ENCODE assay signal across 10 mouse cellular contexts in the genomic region with DNA sequence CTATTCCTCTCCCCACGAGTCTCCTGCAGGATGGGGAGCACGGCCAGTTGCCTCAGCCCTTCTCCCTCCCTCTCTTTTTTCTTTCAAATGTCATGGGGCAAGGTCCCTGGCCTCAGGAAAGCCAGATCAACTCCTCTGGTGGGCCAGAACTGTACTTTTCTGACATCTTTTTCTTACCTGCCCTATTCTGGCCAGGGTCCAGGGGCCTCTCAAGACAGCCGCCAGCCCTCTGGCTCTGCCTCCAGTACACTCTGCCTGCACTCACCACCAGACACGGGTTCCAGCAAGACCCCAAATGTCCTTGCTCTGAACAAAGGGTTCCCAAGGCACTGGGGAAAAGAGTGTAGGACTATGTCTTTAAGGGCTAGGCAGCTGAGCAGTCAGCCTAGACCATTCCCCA. TPM values are rescaled to one million over a fixed set of nuclear protein-coding genes. Genes with fewer than 3 reads are reported as not detected.
DNase-seq lines count a peak whose midpoint lies in the region; ATAC-seq and TF ChIP-seq lines count a peak whose summit lies in the region.
"Had no signal": no experiment of that assay in that cellular context is flagged by ENCODE, and none has a peak within 500 bp of the region (broad histone marks: within the 10 kb centered on the region; RNA-seq: fewer than 3 reads in every experiment).

No protein-coding gene starts in this region.

- peak overlapping the region; percentile 54 for H3K4me2 ChIP-seq in kidney, postnatal 0 days (ENCODE audit: low read length)
- H3K4me2 ChIP-seq in hindbrain, embryonic 14.5 days (replicated peaks), result peak overlapping the region; percentile 60
- H3K4me2 ChIP-seq in midbrain, embryonic 16.5 days (ENCODE audit: low read length), result peak overlapping the region; percentile 58

- H3K27me3 ChIP-seq in kidney, postnatal 0 days (ENCODE audit: insufficient read depth, low read length), result no peaks in the 10 kb centered on the region
- no peaks in the 10 kb centered on the region for H3K27me3 ChIP-seq in hindbrain, embryonic 14.5 days (ENCODE audit: control insufficient read depth, insufficient read depth, low read length)
- H3K27me3 ChIP-seq in midbrain, embryonic 16.5 days (ENCODE audit: control insufficient read depth, insufficient read depth, low read depth, low read length), result no peaks in the 10 kb centered on the region

- H3K4me1 ChIP-seq in kidney, postnatal 0 days (replicated peaks; ENCODE audit: insufficient read depth, low read length), result peaks cover 12% of the 10 kb centered on the region
- H3K4me1 ChIP-seq in hindbrain, embryonic 14.5 days (replicated peaks; ENCODE audit: control insufficient read depth, insufficient read depth, low read length), result peaks cover 11% of the 10 kb centered on the region
- peaks cover 8% of the 10 kb centered on the region; the same call in 1 of the 2 replicates for H3K4me1 ChIP-seq in midbrain, embryonic 16.5 days (ENCODE audit: control insufficient read depth, insufficient read depth, low read length)

- H3K27ac ChIP-seq in kidney, postnatal 0 days, result no peak overlapping the region
- H3K27ac ChIP-seq in hindbrain, embryonic 14.5 days, result no peak overlapping the region
- H3K27ac ChIP-seq in midbrain, embryonic 16.5 days (ENCODE audit: low read length), result no peak overlapping the region
- H3K27ac ChIP-seq: liver, embryonic 14.5 days had no signal

- no peak for TF ChIP-seq CTCF in kidney, postnatal 0 days (IDR thresholded peaks at IDR 0.05; ENCODE audit: low read depth)

- DNase-seq in kidney, postnatal 0 days (ENCODE audit: low spot score), result no peak
- no peak for DNase-seq in kidney, postnatal 4 days
- DNase-seq in cerebellum, postnatal 25 days, result peak; percentile 52 to 59
- no peak for DNase-seq in hindbrain, embryonic 14.5 days (ENCODE audit: low spot score)
- no peak for DNase-seq in layer of hippocampus, postnatal 14 days (ENCODE audit: low spot score in 2 of 2)
- no peak for DNase-seq in T-cell, adult 2 months (ENCODE audit: low spot score)
- no peak for DNase-seq in right cerebral cortex, postnatal 14 days

- ATAC-seq in kidney, postnatal 0 days (replicated peaks; ENCODE audit: low FRiP score, low read depth), result 0 out of 2 replicates have a peak, but pooled peaks have one; percentile 5
- ATAC-seq in hindbrain, embryonic 14.5 days (ENCODE audit: low FRiP score), result no peak
- no peak for ATAC-seq in midbrain, embryonic 16.5 days

- peak overlapping the region; percentile 46; the same call in 1 of the 2 replicates for H3K9ac ChIP-seq in kidney, postnatal 0 days (ENCODE audit: low read depth, low read length)
- H3K9ac ChIP-seq in hindbrain, embryonic 14.5 days, result peak overlapping the region; percentile 41; the same call in 1 of the 2 replicates
- no peak overlapping the region for H3K9ac ChIP-seq in midbrain, embryonic 16.5 days (ENCODE audit: low read depth, low read length)
- H3K9ac ChIP-seq: liver, embryonic 14.5 days had no signal

- WGBS in kidney, postnatal 0 days, result 22% methylated on average over 4 of the region's 4 CpGs
- WGBS in hindbrain, embryonic 14.5 days, result 15% methylated on average over 4 of the region's 4 CpGs
- WGBS in midbrain, embryonic 16.5 days, result 21% methylated on average over 4 of the region's 4 CpGs

- no peak overlapping the region; the same call in 1 of the 2 replicates for H3K4me3 ChIP-seq in kidney, postnatal 0 days (replicated peaks; ENCODE audit: low read depth, low read length)
- no peak overlapping the region for H3K4me3 ChIP-seq in hindbrain, embryonic 14.5 days (replicated peaks; ENCODE audit: low read length)
- H3K4me3 ChIP-seq in midbrain, embryonic 16.5 days (ENCODE audit: low read depth, low read length), result 0 out of 2 replicates have a peak overlapping the region, but pooled peaks have one; percentile 30

- H3K9me3 ChIP-seq in kidney, postnatal 0 days (replicated peaks; ENCODE audit: low read length), result no peaks in the 10 kb centered on the region
- H3K9me3 ChIP-seq in hindbrain, embryonic 14.5 days (ENCODE audit: control insufficient read depth, low read length), result no peaks in the 10 kb centered on the region
- H3K9me3 ChIP-seq in midbrain, embryonic 16.5 days (replicated peaks; ENCODE audit: control insufficient read depth, low read length, poor library complexity, severe bottlenecking), result no peaks in the 10 kb centered on the region

- no peaks in the 10 kb centered on the region for H3K36me3 ChIP-seq in kidney, postnatal 0 days (ENCODE audit: insufficient read depth, low read length)
- no peaks in the 10 kb centered on the region for H3K36me3 ChIP-seq in hindbrain, embryonic 14.5 days (replicated peaks; ENCODE audit: control insufficient read depth, insufficient read depth)
- no peaks in the 10 kb centered on the region for H3K36me3 ChIP-seq in midbrain, embryonic 16.5 days (ENCODE audit: control insufficient read depth, insufficient read depth, low read length)

RNA-seq across cellular contexts. Expression of gene Slc12a8, which starts 0.5 kb away (rescaled TPM):
- 0.89 and 0.91 TPM in 2 replicates for polyA plus RNA-seq in kidney, postnatal 0 days (2015; fragmentation: Nextera tagmentation; extraction: Ambion mirVana)
- polyA plus RNA-seq in hindbrain, embryonic 14.5 days (2014; fragmentation: Nextera tagmentation; extraction: Ambion mirVana), result 0.75 and 1.1 TPM in 2 replicates
- 1.1 and 1.2 TPM in 2 replicates for polyA plus RNA-seq in midbrain, embryonic 16.5 days (2015; fragmentation: Nextera tagmentation; extraction: Ambion mirVana)
- 1 to 10 TPM; 1.1 to 1.9 TPM for total RNA-seq in layer of hippocampus, postnatal 14 days (2021)
- total RNA-seq: MEL had no signal

Comparison
In these comparisons a context has a peak if more than half of its experiments do, and no peak if none do; other contexts are left out.
1. DNase-seq: peak in cerebellum, postnatal 25 days (2 of 2); none in kidney, postnatal 0 days (single experiment), kidney, postnatal 4 days (0 of 2), hindbrain, embryonic 14.5 days (single experiment), layer of hippocampus, postnatal 14 days (0 of 2), T-cell, adult 2 months (single experiment) and right cerebral cortex, postnatal 14 days (single experiment).
2. Peak in every context shown above with its lines, with median percentiles within 50 percentile points of each other: H3K4me2 ChIP-seq.